Mouse (Mus musculus): ENCODE measurements around the gene Entpd2. TPM values are rescaled to one million over a fixed set of nuclear protein-coding genes. Genes with fewer than 3 reads are reported as not detected.
A peak's percentile ranks its signal among the peaks of the same experiment; 100 is the strongest.

Entpd2 gene
- total RNA-seq, 1 experiment, result 0.76 TPM

- H3K27ac ChIP-seq (ENCODE audit: insufficient read depth, low read depth, low read length, poor library complexity, severe bottlenecking), result no peak overlapping the region
- H3K9ac ChIP-seq (ENCODE audit: insufficient read depth, low read depth, low read length, poor library complexity, severe bottlenecking), result no peak overlapping the region
- no peak for DNase-seq (ENCODE audit: low read depth, low spot score)
- H3K4me3 ChIP-seq (ENCODE audit: insufficient read depth in 1 of 2, low read depth in 1 of 2, low read length in 2 of 2, poor library complexity in 1 of 2, severe bottlenecking in 1 of 2), result no peak overlapping the region
- TF ChIP-seq MAFK (IDR thresholded peaks at IDR 0.05; ENCODE audit: insufficient read depth, low read depth, low read length) (no peak), ZC3H11A (IDR thresholded peaks at IDR 0.05; ENCODE audit: borderline replicate concordance, low read depth, low read length) (no peak), HCFC1 (IDR thresholded peaks at IDR 0.05; ENCODE audit: borderline replicate concordance, insufficient read depth, low read length) (no peak), CHD2 (IDR thresholded peaks at IDR 0.05; ENCODE audit: low read depth, low read length) (no peak), ZNF384 (IDR thresholded peaks at IDR 0.05; ENCODE audit: low read depth, low read length) (no peak)
- H3K9me3 ChIP-seq (ENCODE audit: control insufficient read depth, insufficient read depth, low read depth, low read length), result no peaks in the 10 kb centered on the region
- H3K4me1 ChIP-seq (ENCODE audit: control insufficient read depth in 2 of 2, insufficient read depth in 2 of 2, low read length in 2 of 2, poor library complexity in 1 of 2), result peaks cover 0 to 7% of the 10 kb centered on the region in 2 experiments; a peak in 2 of 4 replicates
- in situ Hi-C loops (cut with MboI; ENCODE audit: low sequenced_read_pairs in 2 of 2, unreplicated experiment in 2 of 2), result no loop called here
- peaks cover 10% of the 10 kb centered on the region; the same call in 1 of the 2 replicates for H3K36me3 ChIP-seq (ENCODE audit: control insufficient read depth, insufficient read depth, low read length, poor library complexity, severe bottlenecking)
Observed at GRCm38 (mm10) chr2:25369996-25370395, 25.7 kb upstream of the Entpd2 start.

GRCm38 (mm10) chr2:25371764-25372643, 23.7 kb upstream of the Entpd2 start, which contains the start of gene Sapcd2:
Gene Sapcd2, plus strand, starts transcription at chr2:25372321.
- peak within 1 kb of the TSS; percentile 80 for H3K9ac ChIP-seq (ENCODE audit: insufficient read depth, low read depth, low read length, poor library complexity, severe bottlenecking)
- DNase-seq (ENCODE audit: low read depth, low spot score), result peak; percentile 81
- in situ Hi-C loops (cut with MboI; ENCODE audit: low sequenced_read_pairs in 2 of 2, unreplicated experiment in 2 of 2), result no loop called here
- H3K27ac ChIP-seq (ENCODE audit: insufficient read depth, low read depth, low read length, poor library complexity, severe bottlenecking), result peak within 1 kb of the TSS; percentile 30; the same call in 1 of the 2 replicates
- H3K36me3 ChIP-seq (ENCODE audit: control insufficient read depth, insufficient read depth, low read length, poor library complexity, severe bottlenecking), result peaks cover 29% of the 10 kb centered on the region
- peaks cover 0 to 4% of the 10 kb centered on the region in 2 experiments; a peak in 1 of 4 replicates for H3K4me1 ChIP-seq (ENCODE audit: control insufficient read depth in 2 of 2, insufficient read depth in 2 of 2, low read length in 2 of 2, poor library complexity in 1 of 2)
- peak within 1 kb of the TSS; percentile 70 to 78 for H3K4me3 ChIP-seq (ENCODE audit: insufficient read depth in 1 of 2, low read depth in 1 of 2, low read length in 2 of 2, poor library complexity in 1 of 2, severe bottlenecking in 1 of 2)
- H3K9me3 ChIP-seq (ENCODE audit: control insufficient read depth, insufficient read depth, low read depth, low read length), result no peaks in the 10 kb centered on the region
- peak; percentile 40; the same call in 1 of the 2 replicates for TF ChIP-seq CHD2 (IDR thresholded peaks at IDR 0.05; ENCODE audit: low read depth, low read length)
- no peak for TF ChIP-seq MAFK (IDR thresholded peaks at IDR 0.05; ENCODE audit: insufficient read depth, low read depth, low read length)
- TF ChIP-seq ZC3H11A (IDR thresholded peaks at IDR 0.05; ENCODE audit: borderline replicate concordance, low read depth, low read length), result no peak
- no peak for TF ChIP-seq ZNF384 (IDR thresholded peaks at IDR 0.05; ENCODE audit: low read depth, low read length)
- TF ChIP-seq HCFC1 (IDR thresholded peaks at IDR 0.05; ENCODE audit: borderline replicate concordance, insufficient read depth, low read length), result no peak

- Histone ChIP-seq H3K9ac (ENCODE audit: insufficient read depth, low read depth, low read length, poor library complexity, severe bottlenecking) (peak overlapping the region; percentile 78), H3K4me3 (ENCODE audit: insufficient read depth in 1 of 2, low read depth in 1 of 2, low read length in 2 of 2, poor library complexity in 1 of 2, severe bottlenecking in 1 of 2) (peak overlapping the region; percentile 70 to 78), H3K36me3 (ENCODE audit: control insufficient read depth, insufficient read depth, low read length, poor library complexity, severe bottlenecking) (peaks cover 33% of the 10 kb centered on the region), H3K9me3 (ENCODE audit: control insufficient read depth, insufficient read depth, low read depth, low read length) (no peaks in the 10 kb centered on the region), H3K4me1 (ENCODE audit: control insufficient read depth in 2 of 2, insufficient read depth in 2 of 2, low read length in 2 of 2, poor library complexity in 1 of 2) (peaks cover 0 to 4% of the 10 kb centered on the region in 2 experiments; a peak in 1 of 4 replicates), H3K27ac (ENCODE audit: insufficient read depth, low read depth, low read length, poor library complexity, severe bottlenecking) (no peak overlapping the region)
- TF ChIP-seq ZC3H11A (IDR thresholded peaks at IDR 0.05; ENCODE audit: borderline replicate concordance, low read depth, low read length), result no peak
- no peak for TF ChIP-seq HCFC1 (IDR thresholded peaks at IDR 0.05; ENCODE audit: borderline replicate concordance, insufficient read depth, low read length)
- TF ChIP-seq ZNF384 (IDR thresholded peaks at IDR 0.05; ENCODE audit: low read depth, low read length), result no peak
- TF ChIP-seq MAFK (IDR thresholded peaks at IDR 0.05; ENCODE audit: insufficient read depth, low read depth, low read length), result no peak
- no peak for TF ChIP-seq CHD2 (IDR thresholded peaks at IDR 0.05; ENCODE audit: low read depth, low read length)
- no peak for DNase-seq (ENCODE audit: low read depth, low spot score)
- in situ Hi-C loops (cut with MboI; ENCODE audit: low sequenced_read_pairs in 2 of 2, unreplicated experiment in 2 of 2), result no loop called here
Observed at GRCm38 (mm10) chr2:25372644-25373391, 22.9 kb upstream of the Entpd2 start.

GRCm38 (mm10) chr2:25373431-25373830, 22.2 kb upstream of the Entpd2 start:
- Histone ChIP-seq H3K4me1 (ENCODE audit: control insufficient read depth in 2 of 2, insufficient read depth in 2 of 2, low read length in 2 of 2, poor library complexity in 1 of 2) (peaks cover 0 to 4% of the 10 kb centered on the region in 2 experiments; a peak in 1 of 4 replicates), H3K36me3 (ENCODE audit: control insufficient read depth, insufficient read depth, low read length, poor library complexity, severe bottlenecking) (peaks cover 38% of the 10 kb centered on the region), H3K27ac (ENCODE audit: insufficient read depth, low read depth, low read length, poor library complexity, severe bottlenecking) (no peak overlapping the region), H3K9ac (ENCODE audit: insufficient read depth, low read depth, low read length, poor library complexity, severe bottlenecking) (no peak overlapping the region), H3K4me3 (ENCODE audit: insufficient read depth in 1 of 2, low read depth in 1 of 2, low read length in 2 of 2, poor library complexity in 1 of 2, severe bottlenecking in 1 of 2) (peak overlapping the region; percentile 70 to 78), H3K9me3 (ENCODE audit: control insufficient read depth, insufficient read depth, low read depth, low read length) (no peaks in the 10 kb centered on the region)
- DNase-seq (ENCODE audit: low read depth, low spot score), result no peak
- TF ChIP-seq ZNF384 (IDR thresholded peaks at IDR 0.05; ENCODE audit: low read depth, low read length) (no peak), ZC3H11A (IDR thresholded peaks at IDR 0.05; ENCODE audit: borderline replicate concordance, low read depth, low read length) (no peak), CHD2 (IDR thresholded peaks at IDR 0.05; ENCODE audit: low read depth, low read length) (no peak), HCFC1 (IDR thresholded peaks at IDR 0.05; ENCODE audit: borderline replicate concordance, insufficient read depth, low read length) (no peak), MAFK (IDR thresholded peaks at IDR 0.05; ENCODE audit: insufficient read depth, low read depth, low read length) (no peak)
- in situ Hi-C loops (cut with MboI; ENCODE audit: low sequenced_read_pairs in 2 of 2, unreplicated experiment in 2 of 2), result no loop called here

Measured in ES-E14 (cell line).